Mouse (Mus musculus): ENCODE data around the gene Btbd7. TPM values are rescaled to one million over a fixed set of nuclear protein-coding genes. Genes with fewer than 3 reads are reported as not detected.
A peak's percentile ranks its signal among the peaks of the same experiment; 100 is the strongest.

The Btbd7 gene
- total RNA-seq, 2 experiments from 2014 or later, result 24.9 to 28.0 TPM

- intact Hi-C loops (cut with DNase I), result no loop called here
Observed at GRCm38 (mm10) chr12:102784899-102785592, 93.2 kb downstream of the Btbd7 start.

GRCm38 (mm10) chr12:102782841-102783240 lies 95.4 kb downstream of the Btbd7 start:
- intact Hi-C loops (cut with DNase I), result no loop called here
- DNase-seq, result no peak

More at GRCm38 (mm10) chr12:102784899-102785592, 93.2 kb downstream of the Btbd7 start:
- DNase-seq, result no peak

GRCm38 (mm10) chr12:102779452-102779851 lies 98.8 kb downstream of the Btbd7 start:
- intact Hi-C loops (cut with DNase I), result loop anchor here (1.0 kb wide), 1 partner anchor 39 kb away; no protein-coding TSS in a partner anchor
- DNase-seq, result no peak

GRCm38 (mm10) chr12:102778151-102778550 lies 100.1 kb downstream of the Btbd7 start:
- no peak for DNase-seq
- intact Hi-C loops (cut with DNase I), result no loop called here

GRCm38 (mm10) chr12:102776035-102776434 lies 102.2 kb downstream of the Btbd7 start:
- no peak for DNase-seq
- intact Hi-C loops (cut with DNase I), result no loop called here

- no peak for DNase-seq
- intact Hi-C loops (cut with DNase I), result no loop called here
Observed at GRCm38 (mm10) chr12:102772676-102773075, 105.6 kb downstream of the Btbd7 start.

- intact Hi-C loops (cut with DNase I), result no loop called here
- DNase-seq, result no peak
Observed at GRCm38 (mm10) chr12:102771601-102772000, 106.7 kb downstream of the Btbd7 start.

- intact Hi-C loops (cut with DNase I), result no loop called here
- DNase-seq, result no peak
Observed at GRCm38 (mm10) chr12:102769000-102769399, 109.3 kb downstream of the Btbd7 start.

GRCm38 (mm10) chr12:102763696-102764095 lies 114.6 kb downstream of the Btbd7 start:
- intact Hi-C loops (cut with DNase I), result no loop called here
- no peak for DNase-seq

- no peak for DNase-seq
- intact Hi-C loops (cut with DNase I), result no loop called here
Observed at GRCm38 (mm10) chr12:102761668-102762067, 116.6 kb downstream of the Btbd7 start.

GRCm38 (mm10) chr12:102758936-102759335 lies 119.3 kb downstream of the Btbd7 start:
- no peak for DNase-seq
- intact Hi-C loops (cut with DNase I), result loop anchor here (1.0 kb wide), 1 partner anchor 119 kb away; the partner anchor contains the start of gene Btbd7

GRCm38 (mm10) chr12:102758403-102758756 lies 119.9 kb downstream of the Btbd7 start, which contains the start of gene Gm20604:
Gene Gm20604, minus strand, starts transcription at chr12:102758672.
- no peak for DNase-seq
- intact Hi-C loops (cut with DNase I), result loop anchor here (1.0 kb wide), 1 partner anchor 120 kb away; the partner anchor contains the start of gene Btbd7

- DNase-seq, result peak; percentile 94 to 97
- intact Hi-C loops (cut with DNase I), result loop anchor here (1.0 kb wide), 2 partner anchors 15 to 120 kb away; partner anchors contain the start of genes Btbd7, Moap1 and Tmem251
Observed at GRCm38 (mm10) chr12:102757689-102758402, 120.4 kb downstream of the Btbd7 start, which contains the start of the genes Gm28051, Gon7 and Ubr7. Gene Gm28051, minus strand, starts transcription at chr12:102757765. Gene Gon7, minus strand, starts transcription at chr12:102757803. Gene Ubr7, plus strand, starts transcription at chr12:102757967.

GRCm38 (mm10) chr12:102757055-102757688 lies 121.1 kb downstream of the Btbd7 start:
- DNase-seq, result no peak
- intact Hi-C loops (cut with DNase I), result loop anchor here (1.0 kb wide), 1 partner anchor 14 kb away; the partner anchor contains the start of genes Moap1 and Tmem251

GRCm38 (mm10) chr12:102756304-102756703 lies 122.0 kb downstream of the Btbd7 start:
- no peak for DNase-seq
- intact Hi-C loops (cut with DNase I), result no loop called here

- intact Hi-C loops (cut with DNase I), result no loop called here
- no peak for DNase-seq
Observed at GRCm38 (mm10) chr12:102748256-102748655, 130.0 kb downstream of the Btbd7 start.

GRCm38 (mm10) chr12:102744839-102745238 lies 133.4 kb downstream of the Btbd7 start:
- DNase-seq, result no peak
- intact Hi-C loops (cut with DNase I), result no loop called here

GRCm38 (mm10) chr12:102743589-102744574 lies 134.4 kb downstream of the Btbd7 start, which contains the start of the genes Moap1 and Tmem251:
Gene Moap1, minus strand, starts transcription at chr12:102743661.
Gene Tmem251, plus strand, starts transcription at chr12:102743762.
- intact Hi-C loops (cut with DNase I), result loop anchor here (1.0 to 2.0 kb wide), 2 partner anchors 13 to 321 kb away; partner anchors contain the start of genes Gm28051, Gon7 and Ubr7
- peak; percentile 90 for DNase-seq

- DNase-seq, result no peak
- intact Hi-C loops (cut with DNase I), result loop anchor here (1.0 to 2.0 kb wide), 2 partner anchors 14 to 322 kb away; partner anchors contain the start of genes Gm28051, Gon7 and Ubr7
Observed at GRCm38 (mm10) chr12:102743036-102743588, 135.2 kb downstream of the Btbd7 start.
